Mouse (Mus musculus) gastrocnemius, adult 2 months (tissue): ENCODE measurements around the gene Eif2b5. TPM values are rescaled to one million over a fixed set of nuclear protein-coding genes. Genes with fewer than 3 reads are reported as not detected.
"Not testable (repeated sequence)": the region's sequence is repeated elsewhere in the genome, so short reads cannot be mapped to it uniquely, and the experiment has no call there.

Experiments used
- DNase-seq: peaks from one replicate; pipeline ENCODE4 v3.0.0; 2022
- H3K27ac ChIP-seq: fragments of 200-600 bp; 2 replicates; pipeline ENCODE4 v1.8.1; 2022; ENCODE audit warnings: mild to moderate bottlenecking
- H3K4me3 ChIP-seq: fragments of 200-600 bp; 2 replicates; pipeline ENCODE4 v1.8.1; 2022; ENCODE audit warnings: mild to moderate bottlenecking, moderate library complexity
- CTCF ChIP-seq: fragments of 200-600 bp; IDR thresholded peaks from 2 replicates; pipeline ENCODE4 v1.8.1; 2022; ENCODE audit warnings: antibody characterized with exemption, mild to moderate bottlenecking, moderate library complexity
- intact Hi-C: fragments of 180-260 bp; cut with DNase I; formaldehyde crosslinking; loops from one replicate; pipeline ENCODE4 v1.15.1; 2025
- long read RNA-seq, 2 experiments: library from polyadenylated mRNA; stranded (forward); transcript quantifications; one replicate each; pipeline ENCODE4 v2.0.0; 2021
- total RNA-seq, 2 experiments: library from RNA; stranded (reverse); gene quantifications; 2 replicates each; pipeline ENCODE4 v1.2.3; 2021

The Eif2b5 gene
- total RNA-seq = 10 to 100 TPM; 55.7 to 62.8 TPM
- long read RNA-seq, experiment 1, transcript Eif2b5-201 (16 exons, 2,554 nt) = major isoform, 195 of 215 reads
- long read RNA-seq, experiment 1, partial matches to known transcripts = 8 of 215 reads
- long read RNA-seq, experiment 1, other reads (novel, unspliced or antisense) = 12 of 215 reads
- long read RNA-seq, experiment 2, transcript Eif2b5-201 (16 exons, 2,554 nt) = major isoform, 180 of 206 reads
- long read RNA-seq, experiment 2, partial matches to known transcripts = 13 of 206 reads
- long read RNA-seq, experiment 2, other reads (novel, unspliced or antisense) = 13 of 206 reads

DNA sequence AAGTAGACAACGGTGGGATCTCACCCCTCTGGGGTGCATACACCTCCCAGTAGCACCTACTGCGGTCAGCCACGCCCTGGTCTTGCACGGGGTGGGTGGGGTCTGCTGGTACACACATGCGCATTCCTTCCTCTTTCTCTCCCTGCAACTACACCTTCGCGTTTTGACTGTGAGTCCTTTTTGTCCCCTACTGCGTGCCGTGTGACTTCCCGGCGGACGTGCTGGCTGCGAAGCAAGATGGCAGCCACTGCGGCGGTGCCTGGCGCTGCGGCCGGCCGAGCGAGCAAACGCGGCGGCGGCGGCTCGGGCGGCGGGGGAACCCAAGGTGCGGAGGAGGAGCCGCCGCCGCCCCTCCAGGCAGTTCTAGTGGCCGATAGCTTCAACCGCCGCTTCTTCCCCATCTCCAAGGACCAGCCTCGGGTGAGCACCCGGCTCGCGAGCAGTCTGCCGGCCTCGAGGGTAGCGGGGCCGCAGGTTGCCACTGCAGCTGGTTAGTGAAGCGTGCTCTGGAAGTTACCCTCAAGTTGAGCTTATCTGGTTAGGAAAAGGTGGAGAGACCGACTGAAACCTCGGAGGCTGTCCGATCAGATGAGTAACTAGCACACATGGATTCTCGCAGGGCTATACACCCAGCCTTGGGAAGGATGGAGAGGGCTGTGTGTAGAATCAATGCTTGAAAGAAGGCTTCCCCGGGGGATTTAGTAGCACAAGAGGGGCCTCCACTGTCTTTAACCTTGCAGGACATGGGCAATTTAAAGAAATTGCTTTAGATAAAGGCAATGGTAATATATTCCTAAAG, at the start of gene Eif2b5:
Eif2b5 (plus strand) TSS at position 141 of the 799 bp plus-strand sequence.
- TF ChIP-seq CTCF = no peak
- H3K27ac ChIP-seq = peak within 1 kb of the TSS; percentile 93
- peak within 1 kb of the TSS; percentile 99 for H3K4me3 ChIP-seq
- intact Hi-C loops = loop anchor here (5.0 kb wide), 2 partner anchors 48 to 263 kb away; partner anchors contain the start of gene Abcf3
- peak; percentile 94 for DNase-seq

DNA sequence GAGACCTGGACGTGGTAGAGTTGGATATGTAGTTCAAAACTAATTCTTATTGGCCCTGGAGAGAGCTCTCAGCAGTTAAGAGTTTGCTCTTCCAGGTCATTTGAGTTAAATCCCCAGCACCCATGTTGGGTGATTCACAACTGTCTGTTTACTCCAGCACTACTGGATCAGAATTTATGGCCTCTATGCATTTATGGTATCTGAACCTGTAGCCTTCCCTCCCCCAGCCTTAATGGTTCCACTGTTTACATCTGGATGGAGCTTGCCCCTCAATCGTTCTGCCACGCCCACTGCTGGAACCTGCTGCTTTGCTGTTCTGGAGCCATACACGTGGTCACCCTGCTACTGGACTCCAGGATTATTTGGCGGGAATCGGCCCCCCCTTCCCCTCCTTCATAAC, 46.8 kb upstream of the Eif2b5 start:
- Histone ChIP-seq H3K4me3 (no peak overlapping the region), H3K27ac (no peak overlapping the region)
- intact Hi-C loops = no loop called here
- DNase-seq = no peak
- TF ChIP-seq CTCF = no peak

DNA sequence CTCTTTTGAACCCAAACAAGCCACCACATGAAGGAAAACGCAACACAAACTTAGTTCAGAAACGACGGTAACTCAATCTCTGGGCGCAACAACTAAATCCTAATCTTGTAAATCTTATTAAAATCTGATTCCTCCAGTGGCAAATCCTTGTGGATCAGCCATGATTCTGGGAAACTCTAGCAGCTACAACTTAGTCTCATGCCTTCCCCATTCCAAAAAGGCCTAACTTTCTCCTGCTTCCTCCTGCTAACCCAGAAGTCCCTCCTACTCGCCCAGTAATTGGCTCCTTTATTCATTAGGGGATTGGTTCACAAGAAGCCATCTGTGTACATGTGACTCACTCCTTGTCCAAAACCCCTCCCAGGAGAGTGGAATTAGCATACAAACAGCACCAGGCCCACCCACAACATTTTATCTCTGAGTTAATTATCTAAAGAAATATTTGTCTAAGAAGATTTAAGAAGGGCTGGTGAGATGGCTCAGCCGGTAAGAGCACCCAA, 44.4 kb upstream of the Eif2b5 start:
- no peak for DNase-seq
- H3K4me3 ChIP-seq = no peak overlapping the region
- intact Hi-C loops = no loop called here
- TF ChIP-seq CTCF = no peak
- H3K27ac ChIP-seq = no peak overlapping the region

DNA sequence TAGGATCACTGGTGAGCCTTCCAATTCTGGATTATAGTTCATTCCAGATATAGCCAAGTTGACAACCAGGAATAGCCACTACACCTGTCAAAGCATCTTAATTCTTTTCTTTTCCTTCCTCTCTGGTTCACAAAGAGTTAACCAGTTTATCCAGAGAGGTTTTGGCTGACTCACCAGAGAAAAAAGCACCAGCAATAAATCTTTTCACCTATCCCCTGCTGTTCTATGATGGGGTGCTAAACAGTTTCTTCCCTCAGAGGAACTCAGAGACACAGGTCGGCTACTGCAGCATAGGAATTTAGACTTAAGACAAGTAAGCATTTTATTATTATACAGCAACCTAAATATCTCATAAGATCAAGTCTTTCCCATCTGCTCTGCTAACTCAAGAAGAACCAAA, 42.5 kb upstream of the Eif2b5 start:
- intact Hi-C loops = no loop called here
- H3K4me3 ChIP-seq = no peak overlapping the region
- TF ChIP-seq CTCF = no peak
- no peak overlapping the region for H3K27ac ChIP-seq
- DNase-seq = no peak

GRCm38 (mm10) chr16:20458736-20459135, 39.9 kb upstream of the Eif2b5 start:
- intact Hi-C loops, DNase-seq, H3K4me3 ChIP-seq, H3K27ac ChIP-seq: not testable (repeated sequence)

GRCm38 (mm10) chr16:20464725-20465124, 33.9 kb upstream of the Eif2b5 start:
- no peak overlapping the region for H3K4me3 ChIP-seq
- no peak overlapping the region for H3K27ac ChIP-seq
- TF ChIP-seq CTCF = no peak
- intact Hi-C loops = no loop called here
- no peak for DNase-seq

GRCm38 (mm10) chr16:20470981-20471380, 27.6 kb upstream of the Eif2b5 start:
- DNase-seq = no peak
- intact Hi-C loops = no loop called here
- no peak overlapping the region for H3K4me3 ChIP-seq
- no peak overlapping the region for H3K27ac ChIP-seq
- TF ChIP-seq CTCF = no peak

DNA sequence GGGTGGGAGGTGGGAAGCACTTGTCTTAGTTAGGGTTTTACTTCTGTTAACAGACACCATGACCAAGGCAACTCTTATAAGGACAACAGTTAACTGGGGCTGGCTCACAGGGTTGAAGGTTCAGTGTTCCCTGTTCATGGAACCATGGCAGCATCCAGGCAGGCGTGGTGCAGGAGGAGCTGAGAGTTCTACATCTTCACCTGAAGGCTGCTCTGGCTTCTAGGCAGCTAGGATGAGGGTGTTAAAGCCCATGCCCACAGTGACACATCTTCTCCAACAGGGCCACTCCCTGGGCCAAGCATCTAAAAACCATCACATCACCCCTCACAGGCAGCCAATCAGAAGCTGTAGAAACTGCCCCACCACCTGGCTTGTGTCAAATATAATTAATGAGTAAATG, 26.9 kb upstream of the Eif2b5 start:
- no peak for TF ChIP-seq CTCF
- DNase-seq = no peak
- Histone ChIP-seq H3K27ac (no peak overlapping the region), H3K4me3 (no peak overlapping the region)
- intact Hi-C loops = no loop called here

DNA sequence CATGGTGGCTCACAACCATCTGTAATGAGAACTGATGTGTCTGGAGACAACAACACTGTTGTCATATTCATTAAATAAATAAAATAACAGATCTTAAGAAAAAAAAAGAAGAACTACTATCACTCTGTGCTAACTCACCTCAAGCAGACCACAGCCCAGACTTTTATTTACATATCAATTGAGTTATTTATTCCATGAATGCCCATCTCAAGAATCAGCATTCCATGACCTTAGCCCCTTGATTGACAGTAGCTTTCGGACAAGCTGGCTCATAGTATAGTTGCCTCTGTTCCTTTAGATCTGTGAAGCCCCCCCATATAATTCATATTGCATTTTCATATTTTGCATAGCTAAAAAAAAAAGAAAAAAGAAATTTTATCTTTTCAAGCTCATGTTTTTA, 24.9 kb upstream of the Eif2b5 start:
- no peak for DNase-seq
- TF ChIP-seq CTCF = no peak
- intact Hi-C loops = no loop called here
- H3K27ac ChIP-seq = no peak overlapping the region
- no peak overlapping the region for H3K4me3 ChIP-seq

GRCm38 (mm10) chr16:20474211-20474610, 24.4 kb upstream of the Eif2b5 start:
- no peak for DNase-seq
- H3K27ac ChIP-seq = no peak overlapping the region
- H3K4me3 ChIP-seq = no peak overlapping the region
- intact Hi-C loops = no loop called here
- no peak for TF ChIP-seq CTCF

- intact Hi-C loops = no loop called here
- DNase-seq = no peak
- no peak for TF ChIP-seq CTCF
- Histone ChIP-seq H3K4me3 (no peak overlapping the region), H3K27ac (no peak overlapping the region)
Observed at GRCm38 (mm10) chr16:20474786-20475185, 23.8 kb upstream of the Eif2b5 start.

DNA sequence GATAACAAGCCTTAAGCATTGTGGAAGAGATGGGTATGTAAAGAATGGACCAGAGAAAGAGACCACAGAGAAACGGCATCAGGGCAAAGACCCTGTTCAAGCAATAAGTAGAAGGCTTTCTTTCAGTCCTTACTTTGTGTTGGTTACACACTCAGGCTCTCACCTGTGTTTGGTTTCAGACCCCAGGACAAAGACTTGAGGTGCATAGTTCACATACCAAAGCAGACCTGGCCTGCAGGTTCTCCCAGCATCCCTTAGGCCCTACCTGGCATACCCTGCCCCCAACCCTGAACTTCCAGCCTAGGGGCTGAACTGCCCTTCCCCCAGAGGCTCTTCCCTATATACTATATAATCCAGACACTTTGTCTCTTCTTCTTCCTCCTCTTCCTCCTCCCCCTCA, 23.3 kb upstream of the Eif2b5 start:
- H3K4me3 ChIP-seq = no peak overlapping the region
- no peak for TF ChIP-seq CTCF
- DNase-seq = no peak
- H3K27ac ChIP-seq = no peak overlapping the region
- intact Hi-C loops = no loop called here

DNA sequence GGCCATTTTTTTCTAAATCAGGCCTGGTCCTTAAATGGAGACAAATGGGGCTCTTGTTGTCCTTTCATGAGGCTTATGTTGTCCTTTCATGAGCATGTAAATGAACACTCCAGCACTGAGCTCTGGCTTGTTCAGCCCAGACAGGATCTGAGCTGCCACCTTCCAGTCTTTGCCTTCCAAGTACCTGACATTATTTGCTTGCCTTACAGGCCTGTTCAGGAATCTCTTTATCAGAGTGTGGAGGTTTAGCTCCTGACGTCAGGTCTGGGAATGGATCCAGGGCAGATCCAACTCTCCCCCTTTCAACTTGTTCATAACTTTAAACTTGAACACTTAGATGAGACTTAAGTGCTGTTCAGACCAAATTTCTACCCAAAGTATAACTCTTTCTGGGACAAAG, 21.8 kb upstream of the Eif2b5 start:
- DNase-seq = no peak
- no peak for TF ChIP-seq CTCF
- no peak overlapping the region for H3K27ac ChIP-seq
- intact Hi-C loops = no loop called here
- no peak overlapping the region for H3K4me3 ChIP-seq

DNA sequence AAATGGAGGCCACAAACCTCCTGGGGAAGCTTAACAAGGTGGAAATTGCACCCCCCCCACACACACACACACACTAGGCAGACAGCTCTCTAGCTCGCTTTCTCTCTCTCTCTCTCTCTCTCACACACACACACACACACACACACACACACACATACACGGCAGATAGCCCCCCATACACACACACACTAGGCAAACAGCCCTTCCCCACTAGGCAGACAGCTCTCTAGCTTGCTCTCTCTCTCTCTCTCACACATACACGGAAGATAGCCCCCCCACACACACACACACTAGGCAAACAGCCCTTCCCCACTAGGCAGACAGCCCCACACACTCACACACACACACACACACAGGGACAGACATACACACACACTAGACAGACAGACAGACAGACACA, 21.3 kb upstream of the Eif2b5 start:
- Histone ChIP-seq H3K27ac (no peak overlapping the region), H3K4me3 (no peak overlapping the region)
- no peak for DNase-seq
- TF ChIP-seq CTCF = no peak
- intact Hi-C loops = no loop called here
